Mouse (Mus musculus): ENCODE measurements around the gene Irgm2. TPM values are rescaled to one million over a fixed set of nuclear protein-coding genes. Genes with fewer than 3 reads are reported as not detected.
"Not testable (repeated sequence)": the region's sequence is repeated elsewhere in the genome, so short reads cannot be mapped to it uniquely, and the experiment has no call there.

Gene Irgm2
- total RNA-seq (2017): 8.8 to 21.7 TPM (median 12.9 TPM) in 3 replicates

- ATAC-seq (replicated peaks; ENCODE audit: insufficient number of reproducible peaks, low FRiP score, low TSS enrichment, poor library complexity, severe bottlenecking): peak; percentile 97
These were observed at the start of gene Irgm2, which contains the start of gene Igtp for GRCm38 (mm10) chr11:58199229-58200037. Irgm2 (plus strand) TSS chr11:58199618. Igtp (plus strand) TSS chr11:58199556.

GRCm38 (mm10) chr11:58155458-58155857, 44.0 kb upstream of the Irgm2 start:
- ATAC-seq (replicated peaks; ENCODE audit: insufficient number of reproducible peaks, low FRiP score, low TSS enrichment, poor library complexity, severe bottlenecking): no peak

- no peak for ATAC-seq (replicated peaks; ENCODE audit: insufficient number of reproducible peaks, low FRiP score, low TSS enrichment, poor library complexity, severe bottlenecking)
These were observed 42.5 kb upstream of the Irgm2 start for GRCm38 (mm10) chr11:58156871-58157270.

GRCm38 (mm10) chr11:58165072-58165471, 34.3 kb upstream of the Irgm2 start:
- ATAC-seq (replicated peaks; ENCODE audit: insufficient number of reproducible peaks, low FRiP score, low TSS enrichment, poor library complexity, severe bottlenecking): no peak

- no peak for ATAC-seq (replicated peaks; ENCODE audit: insufficient number of reproducible peaks, low FRiP score, low TSS enrichment, poor library complexity, severe bottlenecking)
These were observed 31.6 kb upstream of the Irgm2 start for GRCm38 (mm10) chr11:58167822-58168166.

- peak; percentile 68 for ATAC-seq (replicated peaks; ENCODE audit: insufficient number of reproducible peaks, low FRiP score, low TSS enrichment, poor library complexity, severe bottlenecking)
These were observed 31.1 kb upstream of the Irgm2 start, which contains the start of gene Gemin5 for GRCm38 (mm10) chr11:58168167-58168915. Gemin5 (minus strand) TSS chr11:58168539.

GRCm38 (mm10) chr11:58169666-58170065, 29.8 kb upstream of the Irgm2 start:
- ATAC-seq (replicated peaks; ENCODE audit: insufficient number of reproducible peaks, low FRiP score, low TSS enrichment, poor library complexity, severe bottlenecking): no peak

GRCm38 (mm10) chr11:58171459-58172091, 27.8 kb upstream of the Irgm2 start, which contains the start of gene Mrpl22:
Mrpl22 (plus strand) TSS chr11:58171661.
- ATAC-seq (replicated peaks; ENCODE audit: insufficient number of reproducible peaks, low FRiP score, low TSS enrichment, poor library complexity, severe bottlenecking): peak; percentile 88

GRCm38 (mm10) chr11:58179563-58179962, 19.9 kb upstream of the Irgm2 start:
- peak; percentile 85 for ATAC-seq (replicated peaks; ENCODE audit: insufficient number of reproducible peaks, low FRiP score, low TSS enrichment, poor library complexity, severe bottlenecking)

- not testable (repeated sequence) for ATAC-seq (replicated peaks; ENCODE audit: insufficient number of reproducible peaks, low FRiP score, low TSS enrichment, poor library complexity, severe bottlenecking)
These were observed 19.4 kb upstream of the Irgm2 start for GRCm38 (mm10) chr11:58179986-58180385.

GRCm38 (mm10) chr11:58180756-58181155, 18.7 kb upstream of the Irgm2 start:
- ATAC-seq (replicated peaks; ENCODE audit: insufficient number of reproducible peaks, low FRiP score, low TSS enrichment, poor library complexity, severe bottlenecking): no peak

GRCm38 (mm10) chr11:58183579-58183978, 15.8 kb upstream of the Irgm2 start:
- peak; percentile 52; the same call in 1 of the 2 replicates for ATAC-seq (replicated peaks; ENCODE audit: insufficient number of reproducible peaks, low FRiP score, low TSS enrichment, poor library complexity, severe bottlenecking)

- ATAC-seq (replicated peaks; ENCODE audit: insufficient number of reproducible peaks, low FRiP score, low TSS enrichment, poor library complexity, severe bottlenecking): no peak
These were observed 9.7 kb upstream of the Irgm2 start for GRCm38 (mm10) chr11:58189675-58190074.

GRCm38 (mm10) chr11:58193326-58193725, 6.1 kb upstream of the Irgm2 start:
- ATAC-seq (replicated peaks; ENCODE audit: insufficient number of reproducible peaks, low FRiP score, low TSS enrichment, poor library complexity, severe bottlenecking): no peak

- no peak for ATAC-seq (replicated peaks; ENCODE audit: insufficient number of reproducible peaks, low FRiP score, low TSS enrichment, poor library complexity, severe bottlenecking)
These were observed 5.4 kb upstream of the Irgm2 start for GRCm38 (mm10) chr11:58193860-58194520.

GRCm38 (mm10) chr11:58198663-58199062, 755 bp upstream of the Irgm2 start:
- ATAC-seq (replicated peaks; ENCODE audit: insufficient number of reproducible peaks, low FRiP score, low TSS enrichment, poor library complexity, severe bottlenecking): no peak

- no peak for ATAC-seq (replicated peaks; ENCODE audit: insufficient number of reproducible peaks, low FRiP score, low TSS enrichment, poor library complexity, severe bottlenecking)
These were observed 808 bp downstream of the Irgm2 start for GRCm38 (mm10) chr11:58200226-58200625.

- ATAC-seq (replicated peaks; ENCODE audit: insufficient number of reproducible peaks, low FRiP score, low TSS enrichment, poor library complexity, severe bottlenecking): no peak
These were observed 1.6 kb downstream of the Irgm2 start for GRCm38 (mm10) chr11:58201052-58201451.
